Mouse (Mus musculus): ENCODE measurements around the gene Tom1l2.

Gene Tom1l2

GRCm38 (mm10) chr11:60346537-60346936, 6.2 kb downstream of the Tom1l2 start:
- DNase-seq (ENCODE audit: low read depth, low spot score): no peak

GRCm38 (mm10) chr11:60345868-60346267, 6.8 kb downstream of the Tom1l2 start:
- no peak for DNase-seq (ENCODE audit: low read depth, low spot score)

- no peak for DNase-seq (ENCODE audit: low read depth, low spot score)
These were observed 13.3 kb downstream of the Tom1l2 start for GRCm38 (mm10) chr11:60339361-60339760.

GRCm38 (mm10) chr11:60338291-60338690, 14.4 kb downstream of the Tom1l2 start:
- DNase-seq (ENCODE audit: low read depth, low spot score): no peak

GRCm38 (mm10) chr11:60335771-60336170, 16.9 kb downstream of the Tom1l2 start:
- no peak for DNase-seq (ENCODE audit: low read depth, low spot score)

- no peak for DNase-seq (ENCODE audit: low read depth, low spot score)
These were observed 18.6 kb downstream of the Tom1l2 start for GRCm38 (mm10) chr11:60334124-60334523.

- DNase-seq (ENCODE audit: low read depth, low spot score): no peak
These were observed 19.2 kb downstream of the Tom1l2 start for GRCm38 (mm10) chr11:60333461-60333860.

GRCm38 (mm10) chr11:60330551-60330950, 22.2 kb downstream of the Tom1l2 start:
- no peak for DNase-seq (ENCODE audit: low read depth, low spot score)

GRCm38 (mm10) chr11:60323731-60324130, 29.0 kb downstream of the Tom1l2 start:
- DNase-seq (ENCODE audit: low read depth, low spot score): no peak

GRCm38 (mm10) chr11:60321438-60321837, 31.3 kb downstream of the Tom1l2 start:
- no peak for DNase-seq (ENCODE audit: low read depth, low spot score)

GRCm38 (mm10) chr11:60320426-60321037, 32.2 kb downstream of the Tom1l2 start:
- no peak for DNase-seq (ENCODE audit: low read depth, low spot score)

- no peak for DNase-seq (ENCODE audit: low read depth, low spot score)
These were observed 33.2 kb downstream of the Tom1l2 start for GRCm38 (mm10) chr11:60319257-60320066.

GRCm38 (mm10) chr11:60318716-60319115, 34.0 kb downstream of the Tom1l2 start:
- DNase-seq (ENCODE audit: low read depth, low spot score): no peak

- no peak for DNase-seq (ENCODE audit: low read depth, low spot score)
These were observed 35.2 kb downstream of the Tom1l2 start for GRCm38 (mm10) chr11:60317376-60318102.

- no peak for DNase-seq (ENCODE audit: low read depth, low spot score)
These were observed 35.8 kb downstream of the Tom1l2 start for GRCm38 (mm10) chr11:60316883-60317282.

- DNase-seq (ENCODE audit: low read depth, low spot score): no peak
These were observed 36.5 kb downstream of the Tom1l2 start for GRCm38 (mm10) chr11:60316250-60316649.

GRCm38 (mm10) chr11:60311025-60311854, 41.5 kb downstream of the Tom1l2 start:
- DNase-seq (ENCODE audit: low read depth, low spot score): no peak

GRCm38 (mm10) chr11:60309875-60310274, 42.8 kb downstream of the Tom1l2 start:
- DNase-seq (ENCODE audit: low read depth, low spot score): peak; percentile 31

- no peak for DNase-seq (ENCODE audit: low read depth, low spot score)
These were observed 44.1 kb downstream of the Tom1l2 start for GRCm38 (mm10) chr11:60308506-60309116.

- no peak for DNase-seq (ENCODE audit: low read depth, low spot score)
These were observed 44.6 kb downstream of the Tom1l2 start for GRCm38 (mm10) chr11:60308061-60308460.

- peak; percentile 35 for DNase-seq (ENCODE audit: low read depth, low spot score)
These were observed 45.3 kb downstream of the Tom1l2 start for GRCm38 (mm10) chr11:60307375-60307825.

Measured in c-Kit-negative CD71-positive TER-119-positive erythroid progenitor cells, embryonic 14.5 days (primary cell).